Mouse (Mus musculus) kidney, postnatal 10 days (tissue): ENCODE measurements around the gene Noa1.

Experiments used
- DNase-seq: peaks from one replicate; pipeline ENCODE4 v3.0.0; 2021; ENCODE audit warnings: mixed read lengths

Gene Noa1

GRCm38 (mm10) chr5:77309924-77310772 is at the start of gene Noa1, which contains the start of gene Polr2b:
Gene Noa1, minus strand, starts transcription at chr5:77310084.
Gene Polr2b, plus strand, starts transcription at chr5:77310147.
- peak; percentile 99 for DNase-seq

DNA sequence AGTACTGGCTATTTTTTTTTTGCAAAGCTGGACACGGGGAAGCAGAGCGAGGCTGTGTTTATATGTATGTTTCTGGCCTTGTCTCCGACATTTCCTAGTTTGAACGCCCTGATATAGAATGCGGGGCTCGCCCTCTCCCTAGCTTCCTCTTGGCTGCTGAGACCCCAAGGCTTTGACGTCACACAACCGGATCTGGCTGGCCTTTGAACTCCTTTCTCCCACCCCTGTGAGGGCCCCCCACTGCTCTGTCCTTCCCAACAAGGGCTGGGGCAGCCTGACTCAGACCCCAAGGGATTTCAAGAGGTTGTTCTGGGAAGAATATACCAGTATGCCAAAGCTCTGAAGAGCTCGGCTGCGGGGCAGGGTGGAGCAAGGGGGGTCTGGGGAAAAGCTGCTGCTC is 48.5 kb upstream of the Noa1 start:
- peak; percentile 82 for DNase-seq

- DNase-seq = peak; percentile 88
These were observed 47.7 kb upstream of the Noa1 start for GRCm38 (mm10) chr5:77357405-77358149.

DNA sequence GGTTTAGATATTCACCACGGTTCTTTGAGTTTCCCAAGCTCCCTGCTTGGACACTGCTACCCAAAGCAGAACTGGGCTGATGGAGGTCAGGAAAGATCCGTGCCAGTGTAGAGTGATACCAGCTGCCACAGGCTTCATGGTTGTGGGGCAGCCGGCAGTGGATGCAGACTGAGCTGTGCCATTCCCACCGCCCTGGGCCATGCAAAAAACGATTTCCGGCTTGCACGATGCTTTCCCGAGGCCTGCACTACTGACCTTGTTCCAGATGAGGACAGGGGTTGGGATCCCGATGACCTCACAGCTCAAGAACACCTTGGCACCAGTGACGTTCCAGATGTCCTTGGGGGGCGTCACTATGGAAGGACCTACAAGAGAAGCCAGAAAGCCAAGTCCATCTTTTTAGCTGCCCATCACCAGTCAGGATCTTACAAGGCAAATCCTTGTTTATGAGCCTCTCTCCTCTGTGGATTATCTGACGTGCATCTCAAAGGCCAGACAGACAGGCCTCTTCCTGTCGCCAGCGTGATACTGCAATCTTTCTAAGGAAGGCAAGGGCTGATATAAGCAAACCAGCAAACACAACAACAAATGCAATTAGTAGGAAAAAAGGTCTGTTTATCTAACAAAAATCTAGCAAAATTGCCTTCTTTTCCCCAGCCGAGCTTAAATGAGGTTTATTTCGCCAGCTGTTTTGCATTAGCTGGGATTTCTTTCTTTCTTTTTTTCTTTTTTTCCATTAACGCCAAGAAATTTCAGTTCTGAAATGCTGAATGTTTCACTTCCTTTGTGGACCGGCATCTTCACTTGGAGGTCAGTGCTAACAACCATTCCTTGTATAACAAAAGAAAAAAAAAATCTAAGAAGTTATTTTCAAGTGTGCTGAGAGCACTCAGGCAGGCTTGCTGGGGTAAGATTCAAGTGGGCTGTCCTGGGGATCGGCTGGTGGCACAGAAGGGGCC is 45.7 kb upstream of the Noa1 start:
- peak; percentile 45 for DNase-seq

- peak; percentile 94 for DNase-seq
These were observed 44.5 kb upstream of the Noa1 start for GRCm38 (mm10) chr5:77354361-77354787.

DNA sequence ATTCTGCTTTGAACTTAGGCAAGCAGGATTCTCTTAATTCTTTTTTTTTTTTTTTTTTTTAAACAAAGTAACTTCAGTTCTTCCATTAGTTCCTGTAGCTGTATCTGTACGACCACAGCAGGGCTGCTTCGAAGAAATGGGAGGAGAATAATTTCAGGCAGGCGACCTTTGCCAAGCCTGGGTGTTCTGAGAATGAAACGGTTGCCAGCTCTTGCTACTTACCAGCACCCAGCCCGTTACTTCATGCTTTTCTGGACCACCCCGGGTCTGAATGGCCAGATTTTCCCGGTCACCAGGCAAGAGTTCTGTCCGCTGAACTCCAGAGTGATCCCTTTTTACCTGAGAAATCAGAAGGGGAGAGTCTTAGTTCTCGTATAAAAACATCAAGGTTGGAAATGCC is 41.8 kb upstream of the Noa1 start:
- DNase-seq = peak; percentile 42

DNA sequence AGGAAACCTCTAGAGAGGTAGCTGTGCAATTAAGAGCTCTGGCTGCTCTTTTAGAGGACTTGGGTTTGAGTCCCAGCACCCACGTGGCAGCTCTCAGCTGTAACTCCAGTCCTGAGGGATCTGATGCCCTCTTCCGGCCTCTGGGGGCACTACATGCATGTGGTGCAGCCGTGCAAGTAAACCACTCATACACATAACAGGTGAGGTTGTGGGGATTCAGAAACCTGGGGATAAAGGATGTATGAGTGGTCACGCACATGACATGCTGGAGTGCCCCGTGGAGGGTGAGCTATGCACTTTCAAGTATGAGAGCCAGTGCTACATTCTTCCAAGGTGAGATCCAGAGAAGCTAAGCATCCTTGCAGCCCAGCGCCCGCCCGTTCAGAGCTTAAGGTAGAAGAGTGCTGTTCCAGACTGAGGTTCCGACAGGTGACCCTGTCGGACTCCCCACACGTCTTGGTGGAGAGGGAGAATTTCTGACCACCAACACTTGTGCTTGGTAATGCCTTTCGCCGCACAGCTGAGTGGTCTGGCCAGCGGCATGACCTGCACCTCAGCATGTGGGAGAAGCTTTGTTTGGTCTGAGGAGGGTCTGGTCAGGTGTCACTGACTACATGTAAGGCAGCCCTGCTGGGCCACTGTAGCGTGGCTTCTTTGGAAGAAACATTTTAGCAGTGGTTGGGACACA is 40.2 kb upstream of the Noa1 start:
- peak; percentile 28 for DNase-seq

DNA sequence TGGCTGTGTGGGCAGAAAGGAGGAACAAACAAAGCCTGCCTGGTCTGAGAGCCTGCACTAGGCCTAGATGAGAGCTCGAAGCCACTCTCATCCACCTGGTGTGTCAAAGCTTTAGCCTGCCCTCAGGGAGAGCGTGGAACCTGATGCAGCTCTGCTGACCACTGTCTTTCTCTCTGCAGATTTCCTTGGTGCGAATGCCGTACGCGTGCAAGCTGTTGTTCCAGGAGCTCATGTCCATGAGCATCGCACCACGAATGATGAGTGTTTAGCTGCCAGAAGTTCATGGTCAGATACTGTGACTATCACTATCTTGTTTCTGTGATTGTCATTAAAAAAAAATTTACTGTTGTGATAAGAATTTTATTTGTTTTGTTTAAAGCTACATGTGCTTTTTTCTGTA is 39.0 kb upstream of the Noa1 start:
- peak; percentile 13 for DNase-seq

- no peak for DNase-seq
These were observed 30.1 kb upstream of the Noa1 start for GRCm38 (mm10) chr5:77340033-77340432.

DNA sequence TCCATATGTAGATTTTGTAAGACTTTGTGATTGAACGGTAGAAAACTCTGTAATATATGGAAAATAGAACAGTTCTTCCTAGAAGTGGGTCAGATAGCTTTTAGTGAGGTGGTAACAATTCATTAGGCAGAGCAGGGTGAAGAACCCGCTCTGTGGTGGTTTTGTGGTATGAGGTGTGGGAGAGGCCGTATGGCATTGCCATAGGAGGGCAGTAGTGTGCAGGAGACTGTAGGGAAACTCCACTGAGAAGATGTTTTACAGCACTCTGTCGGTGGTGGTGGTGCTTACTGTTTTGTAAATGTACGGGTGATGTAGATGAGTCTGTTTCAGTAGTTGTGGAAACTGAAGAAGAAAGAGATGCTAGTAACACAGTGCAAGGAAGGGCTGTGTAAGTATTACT is 20.3 kb upstream of the Noa1 start:
- DNase-seq = peak; percentile 19

GRCm38 (mm10) chr5:77324936-77325335 is 15.1 kb upstream of the Noa1 start:
- DNase-seq = no peak

DNA sequence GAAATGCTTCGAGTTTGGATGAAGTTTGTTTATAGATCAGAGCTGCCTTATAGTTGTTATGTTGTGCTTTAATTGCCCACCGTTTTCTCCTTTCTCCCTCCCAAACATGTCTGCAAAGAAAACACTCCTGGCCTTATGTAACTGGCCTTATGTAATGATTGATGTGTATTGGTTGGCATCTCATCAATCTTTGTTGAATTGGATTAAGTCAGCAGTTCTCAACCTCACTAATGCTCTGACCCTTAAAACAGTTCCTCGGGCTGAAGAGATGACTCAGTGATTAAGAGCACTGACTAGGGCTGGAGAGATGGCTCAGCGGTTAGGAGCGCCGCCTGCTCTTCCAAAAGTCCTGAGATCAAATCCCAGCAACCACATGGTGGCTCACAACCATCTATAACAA is 5.1 kb upstream of the Noa1 start:
- DNase-seq = no peak

DNA sequence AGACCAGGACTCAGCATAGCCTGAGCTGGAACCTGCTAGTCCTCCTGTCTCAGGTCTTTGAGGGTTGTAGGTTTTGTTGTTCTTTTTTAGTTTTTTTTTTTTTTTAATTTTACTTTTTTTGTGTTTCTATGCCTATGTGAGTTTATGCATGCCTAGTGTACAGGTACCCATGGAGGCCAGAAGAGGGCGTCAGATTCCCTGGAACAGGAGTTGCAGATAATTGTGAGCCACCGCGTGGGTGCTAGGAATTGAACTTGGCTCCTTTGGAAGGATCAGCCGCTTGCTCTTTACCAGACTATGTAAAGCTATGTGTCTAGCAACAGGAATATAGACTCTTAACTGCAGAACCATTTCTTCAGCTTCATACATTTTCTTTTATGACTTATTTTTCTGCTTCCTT is 4.3 kb upstream of the Noa1 start:
- no peak for DNase-seq

DNA sequence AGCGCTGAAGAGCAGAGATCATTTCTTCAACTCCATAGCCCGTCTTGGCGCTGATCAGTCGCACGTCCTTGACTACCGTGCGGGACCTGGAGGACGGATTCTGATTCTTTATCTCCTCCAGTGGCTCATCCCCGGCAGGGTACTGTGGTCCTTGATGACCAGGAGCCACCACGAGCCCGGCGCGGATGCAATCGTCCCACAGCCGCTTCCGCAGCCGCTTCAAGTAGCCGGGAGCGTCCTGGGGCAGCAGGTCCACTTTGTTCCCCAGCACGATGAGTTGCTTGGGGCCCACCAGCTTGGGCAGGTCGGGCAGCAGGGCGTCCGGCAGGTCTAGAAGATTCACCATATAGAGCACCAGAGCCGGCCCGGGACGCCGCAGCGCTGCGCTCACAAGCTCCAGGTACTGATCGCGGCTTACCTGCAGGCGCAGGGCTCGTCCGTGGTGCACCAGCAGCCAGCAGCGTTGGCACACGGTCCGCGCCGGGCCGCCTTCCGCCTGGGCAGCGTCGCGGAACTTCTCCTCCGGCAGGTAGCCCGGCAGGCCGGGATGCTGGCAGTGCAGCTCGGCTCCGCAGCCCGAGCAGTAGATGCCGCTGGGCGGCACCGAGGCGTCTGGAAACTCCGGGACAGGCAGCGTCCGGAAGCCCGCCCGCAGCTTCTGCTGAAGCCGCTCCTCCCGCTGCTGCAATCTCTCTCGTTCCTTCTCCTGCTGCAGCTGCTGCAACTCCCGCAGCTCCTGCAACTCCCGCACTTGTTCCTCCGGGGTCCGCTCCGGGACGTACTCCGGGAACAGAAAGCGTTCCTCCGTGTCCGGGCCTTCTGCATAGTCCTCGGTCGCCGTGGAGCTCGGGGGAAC is 605 bp downstream of the Noa1 start:
- DNase-seq = peak; percentile 64

GRCm38 (mm10) chr5:77307821-77308553 is 1.9 kb downstream of the Noa1 start:
- no peak for DNase-seq

- DNase-seq = no peak
These were observed 8.5 kb downstream of the Noa1 start for GRCm38 (mm10) chr5:77301296-77301903.

- no peak for DNase-seq
These were observed 10.4 kb downstream of the Noa1 start for GRCm38 (mm10) chr5:77299486-77299885.

- DNase-seq = no peak
These were observed 16.9 kb downstream of the Noa1 start for GRCm38 (mm10) chr5:77292803-77293522.

GRCm38 (mm10) chr5:77290606-77291005 is 19.3 kb downstream of the Noa1 start:
- no peak for DNase-seq
